Mouse (Mus musculus): ENCODE measurements around the gene Uba2. TPM values are rescaled to one million over a fixed set of nuclear protein-coding genes. Genes with fewer than 3 reads are reported as not detected.
"Not testable (repeated sequence)": the region's sequence is repeated elsewhere in the genome, so short reads cannot be mapped to it uniquely, and the experiment has no call there.

The Uba2 gene
- polyA plus RNA-seq, 1 experiment: 98.0 TPM

- Histone ChIP-seq H3K27me3 (ENCODE audit: control insufficient read depth, insufficient read depth, insufficient read length) (no peaks in the 10 kb centered on the region), H3ac (ENCODE audit: control insufficient read depth, insufficient read length, low read depth) (no peak overlapping the region), H3K79me3 (ENCODE audit: low read depth) (peaks cover 8% of the 10 kb centered on the region), H3K79me2 (ENCODE audit: control insufficient read depth, insufficient read depth) (peaks cover 23% of the 10 kb centered on the region), H3K4me3 (ENCODE audit: insufficient read depth, poor library complexity, severe bottlenecking) (no peak overlapping the region), H3K36me3 (ENCODE audit: control insufficient read depth, insufficient read depth) (no peaks in the 10 kb centered on the region)
- TF ChIP-seq FOSL1 (IDR thresholded peaks at IDR 0.05; ENCODE audit: insufficient read depth, low read length, poor library complexity, severe bottlenecking): no peak
- TF ChIP-seq CEBPB (IDR thresholded peaks at IDR 0.05; ENCODE audit: low read depth): no peak
- TF ChIP-seq MYOG (IDR thresholded peaks at IDR 0.05; ENCODE audit: control insufficient read depth, extremely low read depth, insufficient read length): no peak
- TF ChIP-seq USF1 (IDR thresholded peaks at IDR 0.05; ENCODE audit: low read depth): no peak
- no peak for TF ChIP-seq MYOD1 (IDR thresholded peaks at IDR 0.05; ENCODE audit: control insufficient read depth, insufficient read length, low read depth)
- TF ChIP-seq MAX (IDR thresholded peaks at IDR 0.05): no peak
- TF ChIP-seq CTCF (IDR thresholded peaks at IDR 0.05; ENCODE audit: control insufficient read depth, insufficient read depth, insufficient read length): no peak
Observed at GRCm38 (mm10) chr7:34131118-34131517, 38.3 kb downstream of the Uba2 start.

DNA sequence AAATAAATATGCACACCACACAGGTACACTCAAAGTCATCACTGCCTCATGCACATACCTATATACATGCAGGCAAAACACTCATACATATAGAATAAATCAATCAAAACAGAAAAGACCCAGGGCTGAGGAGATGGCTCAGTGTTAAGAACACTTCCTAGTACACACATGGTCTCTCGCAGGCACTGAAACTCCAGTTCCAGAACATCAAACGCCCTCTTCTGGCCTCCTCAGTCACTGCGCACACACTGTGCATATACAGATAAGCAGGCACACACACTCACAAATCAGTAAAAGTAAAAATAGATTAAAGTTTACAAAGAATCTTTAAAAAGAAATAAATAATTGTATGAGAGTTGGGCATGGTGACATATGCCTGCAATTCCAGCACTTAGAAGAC is 43.1 kb downstream of the Uba2 start:
- H3K27me3 ChIP-seq (ENCODE audit: control insufficient read depth, insufficient read depth, insufficient read length): no peaks in the 10 kb centered on the region
- no peak overlapping the region for H3ac ChIP-seq (ENCODE audit: control insufficient read depth, insufficient read length, low read depth)
- TF ChIP-seq MAX (IDR thresholded peaks at IDR 0.05) (no peak), CEBPB (IDR thresholded peaks at IDR 0.05; ENCODE audit: low read depth) (no peak), FOSL1 (IDR thresholded peaks at IDR 0.05; ENCODE audit: insufficient read depth, low read length, poor library complexity, severe bottlenecking) (no peak)
- H3K4me3 ChIP-seq (ENCODE audit: insufficient read depth, poor library complexity, severe bottlenecking): no peak overlapping the region
- H3K36me3 ChIP-seq (ENCODE audit: control insufficient read depth, insufficient read depth): no peaks in the 10 kb centered on the region
- H3K79me3 ChIP-seq (ENCODE audit: low read depth): peaks cover 8% of the 10 kb centered on the region
- peaks cover 33% of the 10 kb centered on the region for H3K79me2 ChIP-seq (ENCODE audit: control insufficient read depth, insufficient read depth)

GRCm38 (mm10) chr7:34125346-34125745 is 44.1 kb downstream of the Uba2 start:
- Histone ChIP-seq H3K79me2 (ENCODE audit: control insufficient read depth, insufficient read depth) (peaks cover 36% of the 10 kb centered on the region), H3ac (ENCODE audit: control insufficient read depth, insufficient read length, low read depth) (no peak overlapping the region), H3K27me3 (ENCODE audit: control insufficient read depth, insufficient read depth, insufficient read length) (no peaks in the 10 kb centered on the region), H3K79me3 (ENCODE audit: low read depth) (peaks cover 8% of the 10 kb centered on the region), H3K4me3 (ENCODE audit: insufficient read depth, poor library complexity, severe bottlenecking) (no peak overlapping the region), H3K36me3 (ENCODE audit: control insufficient read depth, insufficient read depth) (no peaks in the 10 kb centered on the region)
- TF ChIP-seq CTCF (IDR thresholded peaks at IDR 0.05; ENCODE audit: control insufficient read depth, insufficient read depth, insufficient read length) (no peak), MAX (IDR thresholded peaks at IDR 0.05) (no peak), FOSL1 (IDR thresholded peaks at IDR 0.05; ENCODE audit: insufficient read depth, low read length, poor library complexity, severe bottlenecking) (no peak), MYOG (IDR thresholded peaks at IDR 0.05; ENCODE audit: control insufficient read depth, extremely low read depth, insufficient read length) (no peak), MYOD1 (IDR thresholded peaks at IDR 0.05; ENCODE audit: control insufficient read depth, insufficient read length, low read depth) (no peak), CEBPB (IDR thresholded peaks at IDR 0.05; ENCODE audit: low read depth) (no peak), USF1 (IDR thresholded peaks at IDR 0.05; ENCODE audit: low read depth) (no peak)

GRCm38 (mm10) chr7:34122987-34123720 is 46.2 kb downstream of the Uba2 start:
- H3K27me3 ChIP-seq (ENCODE audit: control insufficient read depth, insufficient read depth, insufficient read length): no peaks in the 10 kb centered on the region
- H3K79me3 ChIP-seq (ENCODE audit: low read depth): peaks cover 2% of the 10 kb centered on the region
- H3ac ChIP-seq (ENCODE audit: control insufficient read depth, insufficient read length, low read depth): no peak overlapping the region
- peaks cover 23% of the 10 kb centered on the region for H3K79me2 ChIP-seq (ENCODE audit: control insufficient read depth, insufficient read depth)
- H3K36me3 ChIP-seq (ENCODE audit: control insufficient read depth, insufficient read depth): no peaks in the 10 kb centered on the region
- no peak for TF ChIP-seq MYOD1 (IDR thresholded peaks at IDR 0.05; ENCODE audit: control insufficient read depth, insufficient read length, low read depth)
- H3K4me3 ChIP-seq (ENCODE audit: insufficient read depth, poor library complexity, severe bottlenecking): no peak overlapping the region

DNA sequence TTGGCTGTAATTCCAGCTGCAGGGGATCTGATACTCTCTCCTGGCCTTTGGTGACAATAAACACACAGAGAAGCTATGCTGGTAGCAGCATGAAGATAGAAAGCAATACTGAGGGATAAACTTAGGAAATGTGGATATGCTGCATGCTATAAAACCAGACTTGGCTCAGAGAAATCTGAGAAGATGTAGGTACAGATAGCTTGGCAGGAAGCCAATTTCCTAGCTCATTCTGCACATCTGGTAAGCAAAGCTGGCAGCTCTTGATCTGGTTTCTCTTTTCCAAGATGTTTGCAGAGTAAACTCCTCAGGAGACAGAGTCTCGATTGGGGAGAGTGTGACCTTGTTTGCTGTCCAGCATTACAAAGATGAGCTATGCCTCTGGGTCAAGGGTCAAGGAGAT is 48.8 kb downstream of the Uba2 start:
- peaks cover 12% of the 10 kb centered on the region for H3K79me2 ChIP-seq (ENCODE audit: control insufficient read depth, insufficient read depth)
- not testable (repeated sequence) for H3K4me3 ChIP-seq (ENCODE audit: insufficient read depth, poor library complexity, severe bottlenecking); H3ac ChIP-seq (ENCODE audit: control insufficient read depth, insufficient read length, low read depth); H3K27me3 ChIP-seq (ENCODE audit: control insufficient read depth, insufficient read depth, insufficient read length); H3K79me3 ChIP-seq (ENCODE audit: low read depth); H3K36me3 ChIP-seq (ENCODE audit: control insufficient read depth, insufficient read depth)

- Histone ChIP-seq H3K4me3 (ENCODE audit: insufficient read depth, poor library complexity, severe bottlenecking) (no peak overlapping the region), H3K79me2 (ENCODE audit: control insufficient read depth, insufficient read depth) (peaks cover 7% of the 10 kb centered on the region), H3ac (ENCODE audit: control insufficient read depth, insufficient read length, low read depth) (no peak overlapping the region), H3K79me3 (ENCODE audit: low read depth) (no peaks in the 10 kb centered on the region), H3K36me3 (ENCODE audit: control insufficient read depth, insufficient read depth) (no peaks in the 10 kb centered on the region), H3K27me3 (ENCODE audit: control insufficient read depth, insufficient read depth, insufficient read length) (no peaks in the 10 kb centered on the region)
- TF ChIP-seq USF1 (IDR thresholded peaks at IDR 0.05; ENCODE audit: low read depth): no peak
- TF ChIP-seq MYOG (IDR thresholded peaks at IDR 0.05; ENCODE audit: control insufficient read depth, extremely low read depth, insufficient read length): no peak
- TF ChIP-seq CTCF (IDR thresholded peaks at IDR 0.05; ENCODE audit: control insufficient read depth, insufficient read depth, insufficient read length): no peak
- no peak for TF ChIP-seq CEBPB (IDR thresholded peaks at IDR 0.05; ENCODE audit: low read depth)
- TF ChIP-seq FOSL1 (IDR thresholded peaks at IDR 0.05; ENCODE audit: insufficient read depth, low read length, poor library complexity, severe bottlenecking): no peak
- no peak for TF ChIP-seq MYOD1 (IDR thresholded peaks at IDR 0.05; ENCODE audit: control insufficient read depth, insufficient read length, low read depth)
- no peak for TF ChIP-seq MAX (IDR thresholded peaks at IDR 0.05)
Observed at GRCm38 (mm10) chr7:34116601-34117000, 52.8 kb downstream of the Uba2 start.
